Mouse (Mus musculus): ENCODE measurements around the gene Magea2. TPM values are rescaled to one million over a fixed set of nuclear protein-coding genes. Genes with fewer than 3 reads are reported as not detected.

Magea2 gene
- not detected in 2 replicates for polyA plus RNA-seq (2015; fragmentation: Nextera tagmentation; extraction: Ambion mirVana)

GRCm38 (mm10) chrX:155093566-155093965, at the start of gene Magea2:
Gene Magea2, minus strand, starts transcription at chrX:155093666.

GRCm38 (mm10) chrX:155128312-155128711, 34.8 kb upstream of the Magea2 start, which contains the start of gene Cldn34b2:
Gene Cldn34b2, minus strand, starts transcription at chrX:155128412.

GRCm38 (mm10) chrX:155089693-155090092, 3.8 kb downstream of the Magea2 start, which contains the start of gene Magea1:
Gene Magea1, minus strand, starts transcription at chrX:155089793.

GRCm38 (mm10) chrX:155063045-155063444, 30.4 kb downstream of the Magea2 start, which contains the start of gene Magea5:
Gene Magea5, minus strand, starts transcription at chrX:155063145.

GRCm38 (mm10) chrX:154995750-154996149, 97.7 kb downstream of the Magea2 start, which contains the start of gene Magea8:
Gene Magea8, minus strand, starts transcription at chrX:154995850.

Other genes with a start within 250 kb of the Magea2 start
- gene Cldn34b1, start 203.4 kb downstream of the Magea2 start, polyA plus RNA-seq (2015; fragmentation: Nextera tagmentation; extraction: Ambion mirVana) = not detected in 2 replicates
- not detected in 2 replicates for gene Magea6, start 157.7 kb downstream of the Magea2 start, polyA plus RNA-seq (2015; fragmentation: Nextera tagmentation; extraction: Ambion mirVana)
- not detected in 2 replicates for gene Magea3, start 144.2 kb downstream of the Magea2 start, polyA plus RNA-seq (2015; fragmentation: Nextera tagmentation; extraction: Ambion mirVana)
- not detected in 2 replicates for gene Magea8, start 97.8 kb downstream of the Magea2 start, polyA plus RNA-seq (2015; fragmentation: Nextera tagmentation; extraction: Ambion mirVana)
- not detected in 2 replicates for gene Magea5, start 30.5 kb downstream of the Magea2 start, polyA plus RNA-seq (2015; fragmentation: Nextera tagmentation; extraction: Ambion mirVana)
- not detected in 2 replicates for gene Magea1, start 3.9 kb downstream of the Magea2 start, polyA plus RNA-seq (2015; fragmentation: Nextera tagmentation; extraction: Ambion mirVana)
- gene Cldn34b2, start 34.7 kb upstream of the Magea2 start, polyA plus RNA-seq (2015; fragmentation: Nextera tagmentation; extraction: Ambion mirVana) = not detected in 2 replicates
- gene Sat1, start 122.8 kb upstream of the Magea2 start, polyA plus RNA-seq (2015; fragmentation: Nextera tagmentation; extraction: Ambion mirVana) = 111 and 128 TPM in 2 replicates
- 69.9 and 70.0 TPM in 2 replicates for gene Acot9, start 168.8 kb upstream of the Magea2 start, polyA plus RNA-seq (2015; fragmentation: Nextera tagmentation; extraction: Ambion mirVana)
- 180 and 204 TPM in 2 replicates for gene Prdx4, start 247.1 kb upstream of the Magea2 start, polyA plus RNA-seq (2015; fragmentation: Nextera tagmentation; extraction: Ambion mirVana)